Mouse (Mus musculus): ENCODE results near the gene Mrps25.

GRCm38 (mm10) chr6:92158801-92159200 lies 25.0 kb downstream of the Mrps25 start:
- no peak for TF ChIP-seq CTCF (IDR thresholded peaks at IDR 0.05; ENCODE audit: control insufficient read depth, insufficient read depth, low read length)
- no peak for TF ChIP-seq POLR2A (IDR thresholded peaks at IDR 0.05; ENCODE audit: borderline replicate concordance, control insufficient read depth, low read depth, low read length)

Data from bone marrow, adult 2 months (tissue).